Mouse (Mus musculus) neural tube, embryonic 10.5 days (tissue): ENCODE measurements around the gene Psat1.

Source experiments
- DNase-seq: peaks from one replicate; pipeline ENCODE4 v3.0.0-alpha.2; 2017; ENCODE audit warnings: low spot score; ENCODE audit errors: extremely low spot score

Gene Psat1

GRCm38 (mm10) chr19:15947237-15947636 is at the start of gene Psat1:
TSS of gene Psat1 (minus strand) at chr19:15947337.
- no peak for DNase-seq

DNA sequence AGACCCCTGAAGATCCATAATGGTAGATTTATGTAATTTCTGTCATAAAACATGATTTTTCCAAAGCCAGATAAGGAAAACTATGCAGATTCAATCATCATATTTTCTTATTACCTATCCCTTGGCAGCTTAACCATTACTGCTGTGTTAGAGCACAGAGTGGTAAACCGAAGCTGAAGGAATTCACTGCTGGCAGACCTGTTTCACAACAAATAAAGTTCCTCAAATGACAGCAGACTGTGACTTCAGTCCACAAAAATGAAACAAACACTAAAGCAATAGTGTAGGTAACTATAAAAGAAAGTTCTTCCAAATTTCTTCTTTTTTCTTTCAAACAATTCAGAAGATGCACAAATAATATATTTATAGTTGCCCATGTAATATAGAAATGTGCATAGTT is 43.0 kb upstream of the Psat1 start:
- DNase-seq, result no peak

DNA sequence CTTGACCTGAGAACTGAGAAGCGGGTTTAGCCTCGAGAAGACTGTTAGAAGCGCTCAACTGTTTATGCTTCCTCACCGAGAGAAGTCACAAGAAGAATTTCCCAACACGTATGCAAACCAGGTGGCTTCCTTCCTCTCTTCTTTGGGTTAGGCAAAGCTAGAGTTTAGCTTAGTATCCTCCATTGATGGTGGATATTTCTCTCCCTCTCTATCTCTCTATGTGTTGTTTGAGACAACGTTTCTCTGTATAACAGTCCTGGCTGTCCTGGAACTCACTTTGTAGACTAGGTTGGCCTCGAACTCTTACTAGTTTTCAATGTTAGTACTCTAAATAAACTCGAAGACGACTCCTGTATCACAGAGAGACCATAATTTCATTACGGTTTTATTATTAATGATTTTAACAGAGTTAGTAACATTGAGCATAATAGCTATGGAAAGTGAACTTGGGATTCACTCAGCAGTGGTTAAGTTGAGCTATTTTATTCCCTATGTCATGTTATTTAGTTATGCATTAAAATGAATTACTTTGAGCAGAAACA is 38.1 kb upstream of the Psat1 start:
- DNase-seq, result no peak

DNA sequence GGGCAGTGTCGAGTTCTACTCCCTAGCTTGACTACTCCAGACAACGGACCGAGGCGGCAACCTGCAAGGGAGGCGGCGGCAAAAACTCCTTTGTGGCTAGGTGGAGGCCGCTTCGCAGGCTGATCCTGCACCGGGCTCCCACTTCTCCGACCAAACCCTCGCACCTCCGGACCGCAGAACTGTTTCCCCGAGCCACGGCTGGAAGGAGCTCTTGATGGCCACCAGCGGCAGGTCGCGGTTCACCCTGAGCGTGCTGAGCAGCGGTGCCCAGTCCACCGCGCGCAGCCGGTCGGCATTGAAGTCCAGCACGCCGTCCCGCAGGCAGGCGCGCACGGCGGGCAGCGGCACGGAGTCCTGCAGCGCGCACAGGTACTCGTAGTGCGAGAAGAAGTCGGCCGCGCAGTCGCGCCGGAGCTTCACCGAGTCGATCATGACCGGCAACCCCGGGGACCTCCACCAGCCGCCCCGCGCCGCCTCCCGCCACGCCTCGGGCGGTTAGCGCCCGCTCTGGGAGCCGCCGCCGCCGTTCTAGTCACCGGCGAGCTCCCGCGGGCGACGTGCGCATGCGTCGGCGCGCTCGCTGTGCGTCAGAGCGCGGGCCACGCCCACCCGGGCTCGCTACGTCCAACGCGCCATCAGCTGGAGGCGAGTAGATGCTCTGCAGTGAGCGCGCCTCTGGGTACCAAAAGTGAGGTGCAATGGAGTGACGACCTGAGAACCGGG is 37.5 kb upstream of the Psat1 start, which contains the start of gene Cep78:
Cep78 (minus strand) TSS at position 541 of the 723 bp plus-strand sequence.
- peak; percentile 92 for DNase-seq

DNA sequence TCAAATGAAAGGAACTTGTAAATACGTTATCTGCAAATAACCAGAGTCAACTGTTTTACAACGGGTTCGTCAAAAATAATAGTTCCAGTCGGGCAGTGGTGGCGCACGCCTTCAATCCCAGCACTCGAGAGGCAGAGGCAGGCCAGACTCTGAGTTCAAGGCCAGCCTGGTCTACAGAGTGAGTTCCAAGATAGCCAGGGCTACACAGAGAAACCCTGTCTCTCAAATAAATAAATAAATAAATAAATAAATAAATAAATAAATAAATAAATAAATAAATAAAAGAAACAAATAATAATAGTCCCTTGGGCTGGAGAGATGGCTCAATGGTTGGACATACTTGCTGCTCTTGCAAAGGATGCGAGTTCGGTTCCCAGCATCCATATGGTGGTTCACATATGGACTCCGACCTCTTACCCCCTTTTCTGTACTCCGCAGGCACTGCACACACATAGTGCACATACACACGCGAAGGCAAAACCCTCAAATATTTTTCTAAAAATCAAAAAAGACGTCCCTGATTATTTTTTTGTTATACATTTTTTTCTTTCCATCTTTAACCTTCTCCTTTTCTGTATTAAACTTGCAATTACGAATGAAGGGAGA is 36.7 kb upstream of the Psat1 start:
- DNase-seq, result no peak

DNA sequence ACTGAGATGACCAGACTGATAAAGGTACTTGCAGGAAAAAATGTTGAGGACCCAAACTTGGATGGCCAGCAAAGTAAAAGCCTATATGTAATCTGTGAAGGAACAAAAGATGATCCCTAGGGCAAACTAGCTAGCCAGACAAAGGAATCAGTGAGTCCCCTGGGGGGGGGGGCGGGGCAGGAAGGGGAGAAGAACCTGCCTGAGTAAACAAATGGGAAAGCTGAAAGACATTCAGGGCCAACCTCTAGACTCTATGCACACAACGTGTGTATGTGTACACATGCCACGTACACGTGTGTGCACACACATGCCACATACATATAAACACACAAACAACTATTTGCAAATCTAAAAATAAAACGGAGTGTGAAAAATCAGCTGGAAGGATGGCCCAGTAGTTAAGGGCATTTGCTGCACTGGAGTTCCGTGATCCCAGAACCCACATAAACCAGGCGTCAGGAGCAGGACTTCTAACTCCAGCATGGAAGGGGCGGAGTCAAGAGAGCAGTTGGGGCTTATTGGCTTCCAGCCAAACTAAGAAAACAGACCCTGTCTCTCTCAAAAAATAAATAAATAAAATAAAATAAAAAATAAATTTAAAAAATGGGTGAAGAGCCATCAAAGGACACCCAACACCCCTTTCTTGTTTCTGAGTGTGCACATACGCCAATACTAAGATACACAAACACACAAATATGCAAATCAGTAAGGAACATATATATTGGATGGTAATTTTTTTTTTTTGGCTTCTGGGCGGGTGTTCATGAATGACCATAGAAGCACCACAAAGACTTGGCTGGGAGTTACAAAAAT is 36.0 kb upstream of the Psat1 start:
- peak; percentile 32 for DNase-seq

DNA sequence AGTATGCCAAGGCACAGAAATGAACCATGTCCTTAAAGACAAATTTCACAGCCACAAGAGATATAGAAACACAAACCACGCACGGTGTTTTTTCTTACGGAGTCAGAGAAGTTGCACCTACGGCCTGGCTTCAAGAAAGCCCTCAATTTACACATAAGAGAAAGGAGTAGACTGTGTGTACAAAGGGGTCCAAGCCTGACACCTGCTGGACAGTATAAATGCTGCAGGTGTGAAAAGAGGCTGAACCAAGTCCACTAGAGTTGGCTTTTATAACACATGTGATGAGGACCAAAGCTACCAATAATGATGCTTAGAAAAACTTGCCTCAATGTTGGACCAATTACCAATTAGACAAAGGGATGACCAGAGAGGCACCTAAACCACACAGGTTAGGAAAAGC is 34.7 kb upstream of the Psat1 start:
- DNase-seq, result peak; percentile 47

- DNase-seq, result no peak
Measured at GRCm38 (mm10) chr19:15973365-15973764, 26.2 kb upstream of the Psat1 start.

DNA sequence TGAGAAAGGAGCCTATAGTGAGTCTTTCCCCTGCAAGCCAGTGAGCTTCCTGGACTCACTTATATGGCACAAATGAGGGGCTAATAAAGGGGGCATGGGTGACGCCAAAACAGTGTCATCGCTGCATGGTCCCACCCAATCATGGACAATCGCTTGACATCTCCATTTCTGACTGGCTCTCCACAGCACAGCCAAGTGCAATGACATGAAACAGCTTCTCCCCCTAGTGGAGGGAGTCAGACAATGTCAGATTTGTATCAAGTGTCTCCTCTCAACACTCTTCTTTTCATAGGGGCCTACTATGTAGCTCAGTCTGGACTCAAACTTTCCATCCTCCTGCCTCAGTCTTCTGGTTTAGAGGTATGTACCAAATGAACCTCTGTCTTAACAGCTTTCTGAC is 17.9 kb upstream of the Psat1 start:
- no peak for DNase-seq

DNA sequence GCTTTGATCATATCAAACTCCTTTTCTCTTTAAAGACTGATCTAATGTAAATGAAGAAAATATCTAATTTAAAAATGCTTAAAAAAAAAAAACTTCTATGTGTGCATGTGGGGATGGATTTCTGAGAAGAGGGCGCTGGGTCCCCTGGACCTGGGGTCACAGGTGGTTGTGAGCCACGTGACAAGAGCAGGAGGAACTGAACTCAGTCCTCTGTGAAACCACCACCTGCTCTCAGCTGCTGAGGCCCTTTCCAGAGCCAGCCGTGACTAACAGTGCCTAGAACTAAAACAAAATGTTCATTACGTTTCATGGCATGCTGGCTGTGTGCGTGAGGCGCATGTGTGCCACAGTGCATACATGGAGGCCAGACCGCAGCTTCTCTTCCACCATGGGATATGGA is 17.4 kb upstream of the Psat1 start:
- no peak for DNase-seq

DNA sequence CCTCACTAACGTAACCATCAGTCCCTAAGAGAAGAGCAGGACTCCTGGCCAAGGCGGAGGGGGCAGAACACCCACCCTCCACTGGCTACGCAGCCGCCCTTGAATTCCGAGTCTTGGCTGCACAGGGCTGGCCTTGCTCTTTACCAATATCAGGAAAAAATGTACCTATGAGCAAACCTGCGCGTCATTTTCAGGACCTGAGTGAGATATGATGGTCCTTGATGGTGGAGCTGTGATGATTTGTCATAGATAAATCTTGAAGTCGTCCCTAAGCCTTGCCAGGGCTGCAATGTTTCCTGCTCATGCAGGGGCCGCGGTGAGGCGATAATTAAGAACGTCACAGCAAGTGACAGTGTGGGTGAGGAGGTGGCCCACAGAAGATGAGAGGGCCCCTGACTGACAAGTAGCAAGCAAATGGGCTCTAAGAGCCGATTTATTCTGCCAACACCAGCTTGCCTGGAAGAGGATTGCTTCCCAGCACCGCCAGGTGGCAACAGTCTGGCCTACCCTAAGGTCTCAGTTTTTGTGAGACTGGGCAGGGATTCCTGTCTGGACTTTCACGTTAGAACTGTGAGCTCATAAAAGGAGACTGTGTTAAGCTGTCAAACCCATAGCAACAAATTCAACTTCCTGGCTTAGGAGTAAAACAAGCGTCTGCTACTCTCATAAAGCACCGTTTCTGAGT is 16.0 kb upstream of the Psat1 start:
- DNase-seq, result no peak

- DNase-seq, result no peak
Measured at GRCm38 (mm10) chr19:15962313-15962712, 15.2 kb upstream of the Psat1 start.

GRCm38 (mm10) chr19:15950225-15950624 is 3.1 kb upstream of the Psat1 start:
- DNase-seq, result no peak

DNA sequence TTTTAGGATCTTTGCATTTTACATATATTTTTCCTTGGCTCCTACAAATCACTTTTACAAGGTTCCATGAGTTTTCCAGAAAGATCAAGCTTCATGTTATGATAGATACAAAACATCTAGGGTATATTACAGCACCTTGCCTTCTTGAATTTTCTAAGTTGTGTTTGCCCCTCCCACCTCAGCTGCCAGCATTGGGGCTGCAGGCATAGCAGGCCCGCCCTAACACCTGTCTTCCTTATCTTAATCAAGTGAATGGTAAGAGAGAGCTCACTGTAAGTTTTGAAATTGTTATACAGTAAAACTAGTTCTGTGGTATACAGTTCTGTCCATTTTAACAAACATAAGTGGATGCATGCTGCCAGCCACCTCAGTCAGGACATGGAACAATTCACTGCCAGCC is 1.7 kb upstream of the Psat1 start:
- no peak for DNase-seq

- DNase-seq, result no peak
Measured at GRCm38 (mm10) chr19:15948426-15948825, 1.3 kb upstream of the Psat1 start.

GRCm38 (mm10) chr19:15946663-15947062 is 474 bp downstream of the Psat1 start:
- DNase-seq, result no peak

- no peak for DNase-seq
Measured at GRCm38 (mm10) chr19:15943117-15943423, 4.1 kb downstream of the Psat1 start.

GRCm38 (mm10) chr19:15942421-15943116 is 4.6 kb downstream of the Psat1 start:
- DNase-seq, result no peak

DNA sequence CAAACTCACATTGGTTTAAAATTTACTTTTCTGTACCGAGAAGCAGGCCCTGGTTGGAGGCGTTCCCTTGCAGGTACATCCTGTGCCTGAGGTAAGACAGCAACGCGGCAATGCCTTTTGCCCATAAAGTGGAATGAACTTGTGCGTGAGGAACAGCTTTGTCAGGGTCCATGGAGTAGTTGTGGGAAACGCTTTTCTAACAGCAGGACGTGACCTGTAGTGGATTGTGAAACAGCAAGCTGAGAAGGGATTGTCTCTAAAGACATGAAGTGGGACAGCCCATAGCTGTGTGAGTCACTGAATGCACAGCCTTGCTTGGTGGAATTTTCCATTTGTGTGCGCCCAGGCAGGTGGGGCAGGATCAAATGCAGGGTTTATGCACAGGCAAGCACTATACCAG is 5.7 kb downstream of the Psat1 start:
- no peak for DNase-seq

GRCm38 (mm10) chr19:15925719-15926045 is 21.5 kb downstream of the Psat1 start:
- DNase-seq, result no peak
